Mouse (Mus musculus) lung, postnatal 0 days (tissue): ENCODE results near the gene Gm11232.

Experiments used
- CTCF ChIP-seq: IDR thresholded peaks from 2 replicates; pipeline ENCODE4 v1.5.1; 2016; ENCODE audit warnings: antibody characterized with exemption, mild to moderate bottlenecking
- EP300 ChIP-seq: IDR thresholded peaks from 2 replicates; pipeline ENCODE4 v1.6.1; 2016; ENCODE audit warnings: antibody characterized with exemption, mild to moderate bottlenecking, control low read depth

DNA sequence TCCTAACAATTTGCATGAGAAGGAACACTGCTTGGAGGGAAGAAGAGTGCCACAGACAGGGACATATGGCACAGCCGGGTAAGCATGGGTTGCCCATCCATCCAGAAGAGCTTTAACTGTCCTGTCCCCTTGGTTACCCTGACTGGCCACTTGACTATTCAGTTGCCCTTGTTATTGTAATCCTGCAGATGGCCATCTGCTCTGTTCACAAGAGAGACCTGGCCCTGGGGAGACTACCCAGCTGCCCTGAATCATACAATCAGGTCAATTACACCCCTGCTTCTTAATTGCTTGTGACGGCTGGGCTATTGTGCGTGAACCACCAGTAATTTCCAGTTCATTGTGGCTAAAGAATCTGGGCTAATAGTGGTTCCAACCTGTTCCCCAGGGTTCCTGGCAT, 7.3 kb upstream of the Gm11232 start:
- TF ChIP-seq CTCF: no peak
- TF ChIP-seq EP300: no peak
